Mouse (Mus musculus) kidney, postnatal 14 days (tissue): ENCODE measurements around the gene Mrpl27.
"Not testable (repeated sequence)": the region's sequence is repeated elsewhere in the genome, so short reads cannot be mapped to it uniquely, and the experiment has no call there.

Source experiments
- DNase-seq: peaks from one replicate; pipeline ENCODE4 v3.0.0; 2022; ENCODE audit warnings: mixed read lengths

The Mrpl27 gene

GRCm38 (mm10) chr11:94675446-94675845 is 21.9 kb downstream of the Mrpl27 start:
- no peak for DNase-seq

GRCm38 (mm10) chr11:94676308-94676707 is 22.7 kb downstream of the Mrpl27 start:
- no peak for DNase-seq

DNA sequence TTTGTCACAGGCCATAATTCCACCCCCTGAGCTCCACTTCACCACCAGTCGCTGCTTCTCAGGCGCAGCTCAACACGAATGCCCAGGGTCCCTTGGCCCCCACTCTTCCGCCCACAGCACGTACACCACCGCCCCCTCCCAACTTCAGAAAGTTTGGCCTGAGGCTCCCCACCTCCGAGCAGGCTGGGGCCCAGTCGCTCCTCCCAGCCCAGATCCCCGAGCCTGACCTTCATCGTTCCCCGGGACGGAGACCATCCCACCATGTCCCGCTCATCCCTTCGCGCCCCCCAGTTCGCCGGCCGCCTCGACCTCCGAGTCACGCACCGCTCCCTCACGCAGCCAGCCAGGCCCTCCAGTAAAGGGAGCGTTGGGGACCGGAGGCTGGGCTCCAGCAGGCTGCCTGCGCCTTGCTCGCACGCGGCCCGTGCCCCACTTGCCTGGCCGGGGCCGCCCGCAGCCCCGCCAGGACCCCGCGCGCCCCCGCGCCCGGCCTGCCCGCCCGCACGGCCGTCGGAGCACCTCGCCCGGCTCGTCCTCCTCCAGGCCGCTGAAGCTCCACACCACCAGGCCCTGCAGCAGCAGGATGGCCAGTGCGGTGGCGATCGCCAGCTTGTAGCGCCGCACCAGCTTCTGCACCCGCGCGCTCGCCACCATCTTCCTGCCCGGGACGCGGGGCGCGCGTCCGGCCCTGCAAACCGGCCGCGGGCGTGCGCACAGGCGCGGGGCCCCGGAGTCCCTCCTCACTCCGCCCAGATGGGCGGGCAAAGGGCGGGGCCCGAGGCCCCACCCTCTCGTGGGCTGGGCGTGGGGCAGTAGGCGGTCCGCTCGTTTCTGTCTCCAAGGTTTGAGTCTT is 23.4 kb downstream of the Mrpl27 start, which contains the start of gene Xylt2:
Gene Xylt2 (minus strand): TSS at position 762 of the 853 bp plus-strand sequence.
- DNase-seq, result peak; percentile 96

- DNase-seq, result no peak
These were observed 24.1 kb downstream of the Mrpl27 start for GRCm38 (mm10) chr11:94677607-94678145.

DNA sequence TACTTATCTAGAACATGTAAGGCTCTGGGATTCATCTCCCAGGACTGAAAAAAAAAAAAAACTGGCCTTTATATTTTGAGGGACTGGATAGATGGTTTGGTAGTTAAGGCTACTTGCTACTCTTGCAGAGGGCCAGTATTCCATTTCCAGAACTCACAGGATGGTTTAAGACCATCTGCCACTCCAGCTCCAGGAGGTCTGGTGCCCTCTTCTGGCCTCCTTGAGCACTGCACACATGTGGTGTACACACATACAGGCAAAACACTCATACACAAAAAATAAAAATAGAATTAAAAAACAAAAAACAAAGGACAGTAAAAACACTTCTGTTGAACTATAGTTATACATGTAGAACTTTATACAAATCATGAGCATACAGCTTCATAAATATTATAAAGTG is 27.1 kb downstream of the Mrpl27 start:
- no peak for DNase-seq

DNA sequence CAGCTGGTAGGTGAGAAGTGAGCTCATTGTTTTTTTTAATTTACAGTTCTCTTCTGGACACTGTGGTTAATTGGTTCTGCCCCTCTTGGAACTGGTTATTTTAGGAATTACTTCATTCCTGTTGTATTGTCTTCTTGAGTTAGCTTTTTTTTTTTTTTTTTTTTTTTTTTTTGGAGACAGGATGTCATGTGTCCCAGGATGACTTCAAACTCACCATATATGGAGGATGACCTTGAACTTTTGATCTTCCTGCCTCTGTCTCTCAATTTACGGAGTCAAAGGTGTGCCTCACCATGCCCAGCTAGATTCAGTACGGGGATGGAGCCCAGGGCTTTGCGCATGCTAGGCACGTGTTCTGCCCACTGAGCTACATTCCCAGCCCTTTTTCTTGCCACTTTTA is 28.1 kb downstream of the Mrpl27 start:
- DNase-seq, result no peak

- no peak for DNase-seq
These were observed 28.9 kb downstream of the Mrpl27 start for GRCm38 (mm10) chr11:94682427-94682826.

GRCm38 (mm10) chr11:94687178-94687577 is 33.6 kb downstream of the Mrpl27 start:
- DNase-seq, result no peak

GRCm38 (mm10) chr11:94692502-94692901 is 38.9 kb downstream of the Mrpl27 start:
- DNase-seq, result not testable (repeated sequence)

- no peak for DNase-seq
These were observed 41.9 kb downstream of the Mrpl27 start for GRCm38 (mm10) chr11:94695508-94695907.

GRCm38 (mm10) chr11:94697140-94697539 is 43.6 kb downstream of the Mrpl27 start:
- no peak for DNase-seq

GRCm38 (mm10) chr11:94697703-94698464 is 44.3 kb downstream of the Mrpl27 start:
- no peak for DNase-seq

- no peak for DNase-seq
These were observed 45.8 kb downstream of the Mrpl27 start for GRCm38 (mm10) chr11:94699399-94699798.

- no peak for DNase-seq
These were observed 48.0 kb downstream of the Mrpl27 start for GRCm38 (mm10) chr11:94701401-94702215.

DNA sequence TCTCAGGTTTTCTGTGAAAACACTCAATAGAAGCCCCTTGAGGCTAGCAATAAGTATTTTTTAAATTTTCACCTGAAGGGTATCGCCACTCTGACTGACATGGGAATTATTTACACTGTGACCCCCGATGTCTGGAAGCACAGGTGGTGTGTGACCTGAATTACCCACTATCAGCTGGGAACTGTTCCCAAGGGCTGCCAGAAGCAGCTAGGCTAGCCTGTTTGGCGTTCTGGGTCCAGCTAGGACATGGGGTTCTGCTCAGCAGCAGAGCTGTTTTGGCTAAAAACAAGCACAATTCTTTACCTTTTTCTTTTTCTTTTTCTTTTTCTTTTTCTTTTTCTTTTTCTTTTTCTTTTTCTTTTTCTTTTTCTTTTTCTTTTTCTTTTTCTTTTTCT is 48.6 kb downstream of the Mrpl27 start:
- no peak for DNase-seq

GRCm38 (mm10) chr11:94704020-94704419 is 50.5 kb downstream of the Mrpl27 start:
- no peak for DNase-seq

GRCm38 (mm10) chr11:94704472-94704871 is 50.9 kb downstream of the Mrpl27 start, which contains the start of gene Gm11541:
TSS of gene Gm11541 (minus strand) at chr11:94704499.
- DNase-seq, result no peak
